Mouse (Mus musculus): ENCODE data around the gene Fgfr2. TPM values are rescaled to one million over a fixed set of nuclear protein-coding genes. Genes with fewer than 3 reads are reported as not detected.

Fgfr2 gene
- polyA plus RNA-seq, 1 experiment from 2014 or later, result 34.1 TPM

DNA sequence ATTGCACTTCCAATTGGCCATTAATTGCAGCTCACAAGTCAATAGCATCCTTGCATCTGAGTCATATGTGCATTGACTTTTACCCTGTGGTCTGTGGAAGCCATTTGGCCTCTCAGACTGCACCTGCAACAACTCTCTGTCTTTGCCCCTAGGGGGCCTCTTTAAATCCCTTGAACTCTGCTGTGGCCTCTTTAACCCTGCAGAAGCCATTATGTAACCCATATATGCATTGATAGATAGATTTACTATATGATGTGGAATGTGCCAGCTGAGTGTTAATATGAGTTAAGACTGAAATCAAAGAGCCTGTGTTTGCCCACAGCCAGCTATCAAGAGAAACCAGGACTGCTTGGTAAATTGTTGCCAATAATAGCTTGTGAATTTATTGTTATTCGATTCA is 924.3 kb downstream of the Fgfr2 start:
- Histone ChIP-seq H3K27me3 (replicated peaks) (0 out of 2 replicates have a peak, but pooled peaks cover 17% of the 10 kb centered on the region), H3K4me3 (no peak overlapping the region), H3K4me2 (no peak overlapping the region), H3K27ac (ENCODE audit: poor library complexity, severe bottlenecking) (no peak overlapping the region), H3K36me3 (no peaks in the 10 kb centered on the region), H3K4me1 (replicated peaks) (no peaks in the 10 kb centered on the region), H3K9ac (no peak overlapping the region), H3K9me3 (replicated peaks) (no peaks in the 10 kb centered on the region)
- WGBS, result 76% methylated on average over 1 of the region's 1 CpGs
- no peak for ATAC-seq (ENCODE audit: insufficient number of reproducible peaks, low FRiP score)

DNA sequence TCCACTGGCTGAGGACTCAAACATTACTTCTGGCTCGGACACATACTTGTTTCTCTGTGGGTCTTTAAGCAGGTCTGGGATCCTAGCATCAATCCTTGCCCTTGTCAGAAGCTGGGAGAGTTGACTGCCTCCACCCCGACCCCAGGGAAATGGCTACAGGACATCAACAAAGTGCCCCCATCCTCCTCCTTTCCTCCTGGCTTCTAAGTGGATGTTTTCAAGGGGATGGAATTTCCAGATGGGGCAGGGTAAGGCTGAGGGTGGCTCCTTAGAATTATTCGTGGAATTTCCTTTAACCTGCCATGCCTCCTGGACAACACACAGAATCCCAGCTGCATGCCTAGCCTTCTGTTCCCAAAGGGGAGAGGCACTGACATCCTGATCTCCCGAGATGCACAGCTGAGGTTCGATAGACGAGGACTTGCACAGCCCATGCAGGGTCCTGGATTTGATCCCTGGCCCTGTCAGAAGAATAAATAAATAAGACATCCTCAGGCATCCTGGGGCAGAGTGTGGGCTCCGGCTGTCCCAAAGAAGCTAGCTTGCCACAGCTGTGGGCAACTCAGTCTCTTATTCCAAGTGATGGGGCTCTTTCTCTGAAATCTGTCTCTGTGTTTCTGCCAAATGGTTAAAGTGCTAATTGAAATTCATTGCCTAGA is 925.2 kb downstream of the Fgfr2 start:
- WGBS, result 35% methylated on average over 7 of the region's 7 CpGs
- no peak for ATAC-seq (ENCODE audit: insufficient number of reproducible peaks, low FRiP score)
- no peaks in the 10 kb centered on the region for H3K36me3 ChIP-seq
- H3K4me1 ChIP-seq (replicated peaks), result no peaks in the 10 kb centered on the region
- H3K9me3 ChIP-seq (replicated peaks), result no peaks in the 10 kb centered on the region
- no peak overlapping the region for H3K4me3 ChIP-seq
- H3K9ac ChIP-seq, result no peak overlapping the region
- H3K27me3 ChIP-seq (replicated peaks), result 0 out of 2 replicates have a peak, but pooled peaks cover 17% of the 10 kb centered on the region
- no peak overlapping the region for H3K4me2 ChIP-seq
- no peak overlapping the region for H3K27ac ChIP-seq (ENCODE audit: poor library complexity, severe bottlenecking)

DNA sequence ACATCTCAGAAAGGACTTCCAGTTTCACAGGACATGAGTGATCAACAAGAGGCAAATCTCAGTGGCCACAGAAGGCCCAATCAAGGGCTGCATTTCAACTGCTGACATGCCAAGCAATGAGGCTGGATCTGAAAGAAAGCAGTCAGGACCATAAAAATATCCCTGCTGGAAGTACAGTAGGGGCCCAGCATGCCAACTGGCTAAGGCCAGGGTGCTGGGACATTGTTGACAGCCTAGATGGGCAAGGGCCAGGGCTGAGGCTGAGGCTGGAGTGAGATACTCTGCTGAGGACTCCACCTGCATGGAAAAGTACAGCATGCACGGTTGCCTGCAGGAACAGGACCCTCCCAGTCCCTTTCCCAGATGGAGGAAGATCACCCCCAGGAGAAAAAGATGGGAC is 926.6 kb downstream of the Fgfr2 start:
- H3K4me1 ChIP-seq (replicated peaks), result no peaks in the 10 kb centered on the region
- WGBS, result 76% methylated on average over 1 of the region's 1 CpGs
- no peaks in the 10 kb centered on the region for H3K9me3 ChIP-seq (replicated peaks)
- no peak overlapping the region for H3K4me2 ChIP-seq
- no peak overlapping the region for H3K27ac ChIP-seq (ENCODE audit: poor library complexity, severe bottlenecking)
- H3K27me3 ChIP-seq (replicated peaks), result 0 out of 2 replicates have a peak, but pooled peaks cover 17% of the 10 kb centered on the region
- H3K9ac ChIP-seq, result no peak overlapping the region
- ATAC-seq (ENCODE audit: insufficient number of reproducible peaks, low FRiP score), result no peak
- no peak overlapping the region for H3K4me3 ChIP-seq
- H3K36me3 ChIP-seq, result no peaks in the 10 kb centered on the region

DNA sequence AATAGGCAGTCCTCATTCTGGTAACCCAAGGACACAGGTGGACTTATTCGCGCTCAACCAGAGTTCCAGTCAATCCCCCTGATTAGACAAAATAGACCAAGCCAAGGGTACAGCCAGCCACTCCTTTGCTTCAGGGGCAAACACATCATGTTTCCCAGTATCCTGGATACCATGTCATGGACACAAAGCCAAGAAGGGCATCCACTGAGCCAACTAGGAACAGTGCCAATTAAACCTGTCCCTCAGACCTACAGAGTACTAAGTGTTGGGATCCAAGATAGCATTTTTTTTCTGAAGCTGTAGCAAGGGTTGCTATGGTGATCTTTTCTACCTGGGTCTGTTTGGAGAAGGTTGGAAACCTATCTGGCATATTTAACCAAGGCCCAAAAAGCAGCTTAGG is 929.5 kb downstream of the Fgfr2 start:
- no peak overlapping the region for H3K9ac ChIP-seq
- no peaks in the 10 kb centered on the region for H3K9me3 ChIP-seq (replicated peaks)
- H3K4me3 ChIP-seq, result no peak overlapping the region
- 0 out of 2 replicates have a peak, but pooled peaks cover 6% of the 10 kb centered on the region for H3K27me3 ChIP-seq (replicated peaks)
- ATAC-seq (ENCODE audit: insufficient number of reproducible peaks, low FRiP score), result no peak
- 90% methylated on average over 2 of the region's 2 CpGs for WGBS
- no peaks in the 10 kb centered on the region for H3K36me3 ChIP-seq
- no peaks in the 10 kb centered on the region for H3K4me1 ChIP-seq (replicated peaks)
- no peak overlapping the region for H3K27ac ChIP-seq (ENCODE audit: poor library complexity, severe bottlenecking)
- H3K4me2 ChIP-seq, result no peak overlapping the region

DNA sequence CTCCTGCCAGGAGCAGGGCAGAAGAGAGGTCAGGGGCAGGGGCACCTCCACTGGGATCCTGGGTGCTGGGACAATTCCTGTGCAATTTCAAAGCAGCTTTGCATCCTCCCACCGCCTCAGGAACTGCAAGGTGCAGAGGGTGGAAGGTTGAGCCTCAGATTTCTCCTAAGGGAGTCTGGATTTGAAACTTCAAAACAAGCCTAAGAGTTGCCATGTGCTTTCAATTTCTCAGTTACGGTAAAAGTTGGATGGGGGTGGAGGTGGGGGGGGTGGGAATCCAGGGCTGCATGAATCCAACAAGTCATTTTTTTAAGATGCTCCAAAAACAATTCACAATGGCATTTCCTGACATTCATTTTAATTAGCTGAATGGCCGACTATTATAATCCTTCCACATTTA is 935.7 kb downstream of the Fgfr2 start:
- Histone ChIP-seq H3K9ac (no peak overlapping the region), H3K4me3 (no peak overlapping the region), H3K4me1 (replicated peaks) (no peaks in the 10 kb centered on the region), H3K27me3 (replicated peaks) (no peaks in the 10 kb centered on the region; the same call in 1 of the 2 replicates), H3K36me3 (no peaks in the 10 kb centered on the region), H3K9me3 (replicated peaks) (no peaks in the 10 kb centered on the region), H3K4me2 (no peak overlapping the region), H3K27ac (ENCODE audit: poor library complexity, severe bottlenecking) (no peak overlapping the region)
- WGBS, result 55% methylated on average over 3 of the region's 3 CpGs
- no peak for ATAC-seq (ENCODE audit: insufficient number of reproducible peaks, low FRiP score)

DNA sequence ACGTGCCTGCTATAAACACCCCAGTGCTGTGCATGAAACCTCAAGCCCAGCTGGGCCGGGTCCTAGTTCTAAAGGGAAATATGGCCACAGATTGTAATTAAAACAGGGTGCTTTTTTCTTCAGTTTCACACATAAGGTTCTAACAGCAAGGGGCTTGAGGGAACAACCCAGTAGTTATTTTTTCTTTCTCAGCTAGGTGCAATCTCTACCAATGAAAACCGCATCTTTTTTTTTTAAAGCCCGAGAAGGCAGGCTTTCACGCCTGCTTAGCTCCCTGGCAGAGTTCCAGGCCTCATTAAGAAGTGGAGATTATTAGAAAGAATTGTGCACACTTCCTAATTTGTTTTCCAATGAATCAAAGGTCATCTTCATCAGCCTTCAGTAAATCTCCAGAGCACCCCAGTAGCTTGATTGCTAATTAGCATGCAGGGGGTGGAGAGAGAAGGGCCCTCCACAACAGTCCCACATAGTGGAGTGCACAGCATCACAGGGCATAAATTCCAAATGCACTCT is 939.2 kb downstream of the Fgfr2 start:
- Histone ChIP-seq H3K4me1 (replicated peaks) (no peaks in the 10 kb centered on the region), H3K36me3 (no peaks in the 10 kb centered on the region), H3K27ac (ENCODE audit: poor library complexity, severe bottlenecking) (no peak overlapping the region), H3K27me3 (replicated peaks) (no peaks in the 10 kb centered on the region; the same call in 1 of the 2 replicates), H3K9ac (no peak overlapping the region), H3K4me3 (no peak overlapping the region), H3K4me2 (no peak overlapping the region), H3K9me3 (replicated peaks) (0 out of 2 replicates have a peak, but pooled peaks cover 2% of the 10 kb centered on the region)
- no peak for ATAC-seq (ENCODE audit: insufficient number of reproducible peaks, low FRiP score)
- 68% methylated on average over 5 of the region's 5 CpGs for WGBS

DNA sequence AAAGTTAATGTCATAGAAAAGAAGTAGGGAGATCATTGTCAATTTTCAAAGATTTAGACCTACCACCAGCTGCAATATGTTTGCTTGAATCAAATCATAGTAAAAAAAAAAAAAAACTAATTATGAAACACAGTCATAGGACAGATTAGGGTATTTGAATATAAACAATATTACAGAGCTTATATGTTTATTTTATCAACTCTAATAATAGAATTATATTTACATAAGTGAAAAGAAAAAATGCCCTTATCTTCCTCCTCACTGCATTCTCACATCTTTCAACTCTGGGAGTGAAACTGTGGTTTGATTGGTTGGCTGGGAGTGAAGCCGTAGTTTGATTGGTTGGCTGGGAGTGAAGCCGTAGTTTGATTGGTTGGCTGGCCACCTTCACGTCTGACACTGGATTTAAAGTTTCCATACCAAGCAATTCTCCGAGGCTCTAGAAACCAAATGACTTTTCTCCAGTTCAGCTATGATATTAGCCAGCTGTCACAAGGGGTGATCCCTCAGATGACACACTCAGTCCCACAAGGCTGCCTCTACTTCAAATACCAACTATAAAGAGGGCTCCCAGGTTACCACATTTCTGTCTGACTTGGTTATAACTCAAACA is 941.5 kb downstream of the Fgfr2 start:
- H3K27ac ChIP-seq (ENCODE audit: poor library complexity, severe bottlenecking), result no peak overlapping the region
- ATAC-seq (ENCODE audit: insufficient number of reproducible peaks, low FRiP score), result no peak
- no peaks in the 10 kb centered on the region for H3K4me1 ChIP-seq (replicated peaks)
- WGBS, result 82% methylated on average over 4 of the region's 4 CpGs
- 0 out of 2 replicates have a peak, but pooled peaks cover 2% of the 10 kb centered on the region for H3K9me3 ChIP-seq (replicated peaks)
- H3K4me2 ChIP-seq, result no peak overlapping the region
- peaks cover 5% of the 10 kb centered on the region; the same call in 1 of the 2 replicates for H3K27me3 ChIP-seq (replicated peaks)
- no peak overlapping the region for H3K4me3 ChIP-seq
- H3K36me3 ChIP-seq, result no peaks in the 10 kb centered on the region
- no peak overlapping the region for H3K9ac ChIP-seq

DNA sequence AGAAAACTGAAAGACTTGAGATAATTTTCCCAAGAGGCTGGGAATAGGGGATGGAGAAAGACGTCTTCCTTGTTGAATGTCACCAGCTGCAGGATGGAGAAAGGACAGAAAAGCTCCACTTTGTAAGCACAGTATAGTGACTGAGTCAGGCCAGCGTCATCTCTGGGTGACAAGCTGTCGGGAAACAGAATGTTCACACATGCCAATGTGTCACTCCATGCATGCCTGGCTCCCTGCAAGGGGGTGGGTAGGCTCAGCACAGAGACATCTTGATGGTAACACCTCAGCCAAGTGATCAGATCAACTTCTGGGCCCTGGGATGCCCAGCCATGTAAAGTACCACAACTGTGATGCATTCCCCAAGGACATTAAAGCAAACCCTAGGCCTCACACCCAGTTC is 942.1 kb downstream of the Fgfr2 start:
- no peak overlapping the region for H3K4me2 ChIP-seq
- no peak overlapping the region for H3K27ac ChIP-seq (ENCODE audit: poor library complexity, severe bottlenecking)
- no peak overlapping the region for H3K4me3 ChIP-seq
- WGBS, result 52% methylated on average over 3 of the region's 3 CpGs
- no peak overlapping the region for H3K9ac ChIP-seq
- no peaks in the 10 kb centered on the region for H3K4me1 ChIP-seq (replicated peaks)
- ATAC-seq (ENCODE audit: insufficient number of reproducible peaks, low FRiP score), result no peak
- H3K27me3 ChIP-seq (replicated peaks), result 0 out of 2 replicates have a peak, but pooled peaks cover 5% of the 10 kb centered on the region
- H3K36me3 ChIP-seq, result no peaks in the 10 kb centered on the region
- H3K9me3 ChIP-seq (replicated peaks), result 0 out of 2 replicates have a peak, but pooled peaks cover 2% of the 10 kb centered on the region

DNA sequence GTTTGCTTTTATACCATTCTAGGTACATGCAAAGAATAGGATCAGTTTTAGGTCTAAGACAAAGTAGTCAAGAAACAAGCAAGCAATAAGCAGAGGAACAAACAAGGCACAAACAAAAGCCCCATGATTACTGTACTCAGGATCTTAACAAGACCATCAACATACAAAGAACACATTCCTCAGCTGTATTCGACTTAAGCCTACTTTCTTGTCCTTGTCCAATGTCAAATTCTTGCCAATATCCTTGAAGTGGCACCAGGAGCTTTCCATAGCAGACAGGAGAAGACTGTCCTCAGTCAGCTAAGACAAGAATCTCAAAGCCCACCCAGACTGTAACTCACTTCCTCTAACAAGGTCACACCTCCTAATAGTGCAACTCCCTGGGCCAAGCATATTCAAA is 944.1 kb downstream of the Fgfr2 start:
- H3K27ac ChIP-seq (ENCODE audit: poor library complexity, severe bottlenecking), result no peak overlapping the region
- no peak overlapping the region for H3K4me3 ChIP-seq
- H3K27me3 ChIP-seq (replicated peaks), result 0 out of 2 replicates have a peak, but pooled peaks cover 5% of the 10 kb centered on the region
- 76% methylated on average over 1 of the region's 1 CpGs for WGBS
- H3K4me1 ChIP-seq (replicated peaks), result no peaks in the 10 kb centered on the region
- H3K9me3 ChIP-seq (replicated peaks), result 0 out of 2 replicates have a peak, but pooled peaks cover 5% of the 10 kb centered on the region
- no peak overlapping the region for H3K9ac ChIP-seq
- H3K36me3 ChIP-seq, result no peaks in the 10 kb centered on the region
- no peak for ATAC-seq (ENCODE audit: insufficient number of reproducible peaks, low FRiP score)
- no peak overlapping the region for H3K4me2 ChIP-seq

DNA sequence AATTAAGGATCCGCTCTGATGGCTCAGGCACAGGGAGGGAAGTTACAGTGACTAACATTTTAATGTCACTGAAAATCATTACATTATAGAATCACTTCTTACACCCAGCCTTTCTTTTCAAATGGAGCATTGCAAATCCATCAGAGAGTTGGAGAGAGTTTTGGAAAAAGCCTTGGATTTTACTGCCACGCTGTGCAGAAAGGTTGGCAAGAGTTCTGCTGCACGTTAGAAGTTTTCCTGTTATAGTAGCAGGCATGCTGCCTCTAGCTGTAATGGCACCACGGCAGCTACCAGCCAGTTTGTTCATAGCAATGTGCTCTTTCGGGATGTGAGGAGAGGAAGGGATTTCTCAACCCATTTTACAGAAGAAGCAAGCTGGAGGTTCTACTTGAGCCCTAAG is 948.4 kb downstream of the Fgfr2 start:
- no peak for ATAC-seq (ENCODE audit: insufficient number of reproducible peaks, low FRiP score)
- Histone ChIP-seq H3K4me3 (no peak overlapping the region), H3K4me1 (replicated peaks) (no peaks in the 10 kb centered on the region), H3K36me3 (no peaks in the 10 kb centered on the region), H3K27ac (ENCODE audit: poor library complexity, severe bottlenecking) (no peak overlapping the region), H3K4me2 (no peak overlapping the region), H3K9me3 (replicated peaks) (peaks cover 14% of the 10 kb centered on the region), H3K27me3 (replicated peaks) (0 out of 2 replicates have a peak, but pooled peaks cover 5% of the 10 kb centered on the region), H3K9ac (no peak overlapping the region)
- 79% methylated on average over 5 of the region's 5 CpGs for WGBS

DNA sequence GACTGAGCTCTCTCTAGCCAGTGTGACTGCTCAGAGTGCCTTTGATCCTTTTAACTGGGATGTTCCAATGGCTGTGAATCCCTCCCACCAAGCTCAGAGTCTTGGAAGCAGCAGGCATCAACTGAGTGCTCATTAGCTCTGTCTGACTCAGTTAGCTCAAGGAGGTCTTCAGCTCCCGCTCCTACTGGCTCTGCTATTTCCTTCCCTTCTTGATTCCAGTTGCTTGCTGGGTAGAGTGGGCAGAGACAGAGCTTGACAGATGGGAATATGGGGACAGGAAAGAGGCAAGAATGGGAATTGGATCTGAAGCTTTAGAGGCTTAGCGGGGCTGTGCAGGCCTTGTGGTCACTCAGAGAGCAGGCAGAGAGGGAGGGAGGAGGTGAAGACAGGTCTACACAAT is 948.9 kb downstream of the Fgfr2 start:
- H3K9ac ChIP-seq, result no peak overlapping the region
- no peak overlapping the region for H3K4me3 ChIP-seq
- no peak overlapping the region for H3K4me2 ChIP-seq
- H3K36me3 ChIP-seq, result no peaks in the 10 kb centered on the region
- no peaks in the 10 kb centered on the region for H3K4me1 ChIP-seq (replicated peaks)
- no peak overlapping the region for H3K27ac ChIP-seq (ENCODE audit: poor library complexity, severe bottlenecking)
- 0 out of 2 replicates have a peak, but pooled peaks cover 5% of the 10 kb centered on the region for H3K27me3 ChIP-seq (replicated peaks)
- H3K9me3 ChIP-seq (replicated peaks), result peaks cover 14% of the 10 kb centered on the region
- no peak for ATAC-seq (ENCODE audit: insufficient number of reproducible peaks, low FRiP score)
- WGBS, result 61% methylated on average over 2 of the region's 2 CpGs
